Mouse (Mus musculus) thymus, adult 2 months (tissue): ENCODE data around the gene Rab7. TPM values are rescaled to one million over a fixed set of nuclear protein-coding genes. Genes with fewer than 3 reads are reported as not detected.

Experiments used
- DNase-seq: peaks from one replicate; pipeline ENCODE4 v3.0.0; 2021
- H3K27ac ChIP-seq: fragments of 200-500 bp; 2 replicates; pipeline ENCODE4 v1.5.1; 2012; ENCODE audit warnings: low read length, control low read depth; ENCODE audit not compliant: control insufficient read depth, insufficient read depth
- H3K27me3 ChIP-seq: fragments of 200-500 bp; 2 replicates; pipeline ENCODE4 v1.6.1; 2012; ENCODE audit warnings: mild to moderate bottlenecking, low read length, moderate library complexity, mixed read lengths; ENCODE audit not compliant: control insufficient read depth, insufficient read depth
- H3K36me3 ChIP-seq: fragments of 200-500 bp; 2 replicates; pipeline ENCODE4 v1.6.1; 2012; ENCODE audit warnings: mild to moderate bottlenecking, low read length, moderate library complexity; ENCODE audit not compliant: control insufficient read depth, insufficient read depth
- H3K4me1 ChIP-seq: fragments of 200-500 bp; replicated peaks from 2 replicates; pipeline ENCODE4 v1.6.1; 2012; ENCODE audit warnings: low read length; ENCODE audit not compliant: control insufficient read depth, insufficient read depth
- H3K4me3 ChIP-seq: fragments of 200-500 bp; 2 replicates; pipeline ENCODE4 v1.5.1; 2012; ENCODE audit warnings: mild to moderate bottlenecking, low read length, control low read depth, moderate library complexity; ENCODE audit not compliant: control insufficient read depth, insufficient read depth
- CTCF ChIP-seq: fragments of 200-500 bp; IDR thresholded peaks from 2 replicates; pipeline ENCODE4 v1.5.1; 2012; ENCODE audit warnings: mild to moderate bottlenecking, control low read depth, low read length, moderate library complexity, borderline replicate concordance; ENCODE audit not compliant: control insufficient read depth, poor library complexity, insufficient read depth; ENCODE audit errors: extremely low read depth
- POLR2A ChIP-seq: fragments of 200-500 bp; IDR thresholded peaks from 2 replicates; pipeline ENCODE4 v1.6.1; 2012; ENCODE audit warnings: mild to moderate bottlenecking, low read length, control low read depth, moderate library complexity; ENCODE audit not compliant: control insufficient read depth, poor library complexity, insufficient read depth; ENCODE audit errors: extremely low read depth
- WGBS: fragments of 180-500 bp; shearing (Covaris S2); methylation state at CpG from one replicate; pipeline ENCODE4 v1.1.7; 2018; 5-methylcytosine and 5-hydroxymethylcytosine counted together
- polyA plus RNA-seq: library from polyadenylated mRNA; depleted of rRNA; stranded (reverse); fragments of >200 nt; gene quantifications from 2 replicates; pipeline ENCODE4 v1.2.3, GENCODE M21; 2012

Rab7 gene
- polyA plus RNA-seq, 1 experiment, result 148 TPM

DNA sequence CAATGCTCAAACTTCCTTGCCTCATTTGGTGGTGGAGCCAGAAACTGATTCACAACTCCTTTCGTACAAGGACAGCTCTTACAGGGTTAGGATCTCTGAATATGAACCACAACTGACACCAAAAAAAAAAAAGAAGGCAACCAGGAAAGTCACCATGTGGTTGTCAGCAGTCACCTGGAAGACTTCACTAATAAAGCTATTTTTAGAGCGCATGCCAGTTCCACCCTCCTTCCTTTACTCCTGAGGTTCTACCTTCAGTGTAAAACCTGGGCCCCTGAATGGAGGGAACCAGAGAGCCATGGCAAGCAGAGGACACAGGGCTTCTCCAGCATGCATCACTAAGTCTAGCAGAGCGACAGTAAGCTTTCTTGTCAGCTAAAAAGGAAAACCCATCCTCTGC lies 2.7 kb downstream of the Rab7 start:
- Histone ChIP-seq H3K27ac (no peak overlapping the region), H3K4me1 (peaks cover 9% of the 10 kb centered on the region; the same call in 1 of the 2 replicates)
- 78% methylated on average over 3 of the region's 3 CpGs for WGBS

DNA sequence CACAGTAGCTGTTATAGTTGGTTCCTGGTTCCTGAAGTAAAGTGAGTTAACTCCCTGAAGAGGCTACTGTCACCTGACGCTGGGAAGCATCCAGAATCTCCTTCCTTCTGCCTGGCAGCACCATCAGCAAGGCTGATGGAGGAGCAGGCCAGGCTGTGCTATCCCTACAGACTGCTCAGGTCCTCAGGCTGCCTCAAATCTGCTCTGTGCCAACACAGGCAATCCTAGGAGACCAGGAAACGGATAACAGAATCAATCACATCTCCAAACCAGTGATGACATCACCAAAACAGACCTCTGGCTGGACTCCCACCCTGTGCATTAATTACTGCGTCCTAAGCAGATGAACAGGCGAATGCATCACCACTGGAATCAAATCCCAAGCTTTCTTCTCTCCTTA lies 3.8 kb downstream of the Rab7 start:
- Histone ChIP-seq H3K4me3 (no peak overlapping the region), H3K36me3 (no peaks in the 10 kb centered on the region), H3K27me3 (no peaks in the 10 kb centered on the region), H3K4me1 (peaks cover 9% of the 10 kb centered on the region; the same call in 1 of the 2 replicates), H3K27ac (no peak overlapping the region)
- TF ChIP-seq CTCF (no peak), POLR2A (no peak)
- WGBS, result 92% methylated on average over 4 of the region's 4 CpGs
- DNase-seq, result no peak

More for the DNA sequence above, 2.7 kb downstream of the Rab7 start:
- Histone ChIP-seq H3K36me3 (no peaks in the 10 kb centered on the region), H3K4me3 (no peak overlapping the region), H3K27me3 (no peaks in the 10 kb centered on the region)
- DNase-seq, result no peak
- TF ChIP-seq POLR2A (no peak), CTCF (no peak)

DNA sequence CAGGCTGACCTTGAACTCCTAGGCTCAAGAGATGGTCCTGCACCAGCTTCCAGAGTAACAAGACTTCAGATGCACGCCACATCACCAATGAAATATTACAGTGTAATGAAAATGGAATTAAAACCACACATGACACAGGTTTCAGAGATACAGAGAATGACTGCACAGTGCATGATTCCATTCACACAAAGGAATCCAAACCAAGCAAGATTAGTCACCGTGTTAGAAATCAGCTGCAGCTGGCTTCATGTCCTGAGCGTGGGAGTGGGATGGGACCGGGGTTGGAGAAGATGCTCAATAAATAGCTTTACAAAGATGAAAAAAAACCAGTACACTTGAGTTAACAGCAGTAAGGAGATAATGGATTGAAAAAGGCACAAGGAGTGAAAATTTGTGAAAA lies 5.6 kb downstream of the Rab7 start:
- Histone ChIP-seq H3K4me3 (no peak overlapping the region), H3K27ac (no peak overlapping the region), H3K36me3 (no peaks in the 10 kb centered on the region), H3K27me3 (no peaks in the 10 kb centered on the region), H3K4me1 (peaks cover 8% of the 10 kb centered on the region)
- DNase-seq, result no peak
- WGBS, result 96% methylated on average over 4 of the region's 4 CpGs
- TF ChIP-seq CTCF (no peak), POLR2A (no peak)

DNA sequence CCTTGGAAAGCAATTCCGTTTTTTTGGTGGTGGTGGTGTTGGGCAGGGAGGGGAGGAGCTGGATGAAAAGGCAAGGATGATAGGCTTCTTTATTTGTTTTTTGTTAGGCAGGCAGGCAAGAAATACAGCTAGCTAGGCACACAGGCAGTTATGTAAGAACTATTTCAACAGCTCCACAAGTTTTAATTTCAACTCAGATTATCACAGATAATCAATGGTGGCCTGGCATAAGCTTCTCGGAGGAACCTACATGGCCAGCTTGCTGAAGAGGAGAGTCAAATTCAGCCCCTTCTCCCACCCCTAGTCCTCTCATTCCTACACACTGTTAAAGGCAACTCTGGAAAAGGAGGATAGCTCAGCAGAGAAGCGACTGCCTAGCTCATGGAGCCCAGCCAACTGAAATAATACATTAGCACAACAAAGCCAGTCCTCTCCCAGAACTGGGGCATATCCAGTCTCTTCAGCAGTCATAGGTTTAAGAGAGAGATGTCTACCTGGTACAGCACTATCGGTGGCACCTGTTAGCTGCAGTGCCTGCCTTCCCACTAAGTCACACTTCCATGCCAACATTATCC lies 7.5 kb downstream of the Rab7 start:
- 94% methylated on average over 4 of the region's 4 CpGs for WGBS
- H3K4me1 ChIP-seq, result no peaks in the 10 kb centered on the region; the same call in 1 of the 2 replicates
- H3K4me3 ChIP-seq, result no peak overlapping the region
- no peak overlapping the region for H3K27ac ChIP-seq
- H3K36me3 ChIP-seq, result no peaks in the 10 kb centered on the region
- no peaks in the 10 kb centered on the region for H3K27me3 ChIP-seq
- TF ChIP-seq POLR2A, result no peak
- no peak for DNase-seq

DNA sequence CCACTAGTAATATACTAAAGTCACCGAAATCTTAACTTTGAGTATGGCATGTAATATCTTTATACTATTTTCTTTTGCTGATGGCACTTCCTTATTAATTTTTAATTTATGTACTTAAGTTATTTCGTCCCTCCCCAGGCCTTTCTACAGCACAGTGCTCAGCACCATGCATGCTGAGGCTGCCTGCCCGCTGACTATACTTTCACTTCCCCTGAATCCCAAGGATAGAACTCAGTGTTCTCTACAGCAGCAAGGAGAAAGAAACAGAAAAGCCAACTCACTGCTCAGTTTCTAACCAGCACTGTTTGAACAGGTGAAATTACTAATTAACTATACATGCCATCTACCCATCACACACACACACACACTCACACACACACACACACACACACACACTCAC lies 11.6 kb downstream of the Rab7 start:
- Histone ChIP-seq H3K4me1 (no peaks in the 10 kb centered on the region; the same call in 1 of the 2 replicates), H3K27ac (no peak overlapping the region), H3K4me3 (no peak overlapping the region), H3K27me3 (no peaks in the 10 kb centered on the region), H3K36me3 (peaks cover 7% of the 10 kb centered on the region)
- WGBS, result 91% methylated on average over 3 of the region's 3 CpGs
- DNase-seq, result no peak
- TF ChIP-seq POLR2A (no peak), CTCF (no peak)

DNA sequence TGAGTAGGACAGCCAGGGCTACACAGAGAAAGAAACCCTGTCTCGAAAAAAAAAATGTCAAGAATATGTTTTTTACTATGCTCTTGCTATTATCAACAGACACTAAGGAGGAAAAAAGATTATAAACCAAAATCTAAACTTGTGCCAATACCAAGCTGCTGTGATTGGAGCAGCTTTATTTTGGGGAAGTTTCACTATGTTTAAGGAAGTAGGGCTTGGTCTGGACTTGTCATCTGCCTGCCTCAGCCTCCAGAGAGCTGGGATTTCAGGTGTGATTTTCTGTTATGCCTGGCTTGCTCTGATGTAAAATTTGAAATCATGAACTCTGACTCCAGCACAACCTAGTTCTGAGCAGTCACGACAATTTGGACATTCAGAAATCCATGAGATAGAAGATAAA lies 14.6 kb downstream of the Rab7 start:
- Histone ChIP-seq H3K36me3 (peaks cover 7% of the 10 kb centered on the region), H3K27ac (no peak overlapping the region), H3K4me3 (no peak overlapping the region), H3K27me3 (no peaks in the 10 kb centered on the region), H3K4me1 (0 out of 2 replicates have a peak, but pooled peaks cover 2% of the 10 kb centered on the region)
- TF ChIP-seq CTCF (no peak), POLR2A (no peak)
- WGBS, result 92% methylated on average over 2 of the region's 2 CpGs
- no peak for DNase-seq

DNA sequence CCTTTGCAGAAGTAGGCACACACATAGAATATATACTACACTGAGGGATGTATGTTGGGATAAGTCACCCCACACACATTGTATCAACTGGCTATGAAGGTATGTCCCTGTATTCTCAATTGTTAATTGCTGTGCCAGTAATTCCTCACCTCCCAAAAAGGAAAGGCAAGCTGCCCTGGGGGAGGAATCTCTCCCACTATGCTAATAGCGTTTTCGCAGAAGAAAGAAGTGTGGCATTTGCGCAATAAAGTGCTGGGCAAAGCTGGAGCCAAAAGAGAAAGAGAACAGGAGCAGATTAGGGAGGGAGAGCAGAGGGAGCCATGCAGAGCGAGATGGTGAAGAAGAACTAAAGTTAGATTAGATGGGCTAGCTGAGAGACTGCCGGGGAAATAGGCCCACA lies 17.7 kb downstream of the Rab7 start:
- Histone ChIP-seq H3K4me3 (no peak overlapping the region), H3K36me3 (peaks cover 14% of the 10 kb centered on the region), H3K27ac (no peak overlapping the region), H3K27me3 (no peaks in the 10 kb centered on the region), H3K4me1 (0 out of 2 replicates have a peak, but pooled peaks cover 2% of the 10 kb centered on the region)
- 96% methylated on average over 5 of the region's 5 CpGs for WGBS
- DNase-seq, result no peak
- TF ChIP-seq POLR2A, result no peak
- no peak for TF ChIP-seq CTCF

DNA sequence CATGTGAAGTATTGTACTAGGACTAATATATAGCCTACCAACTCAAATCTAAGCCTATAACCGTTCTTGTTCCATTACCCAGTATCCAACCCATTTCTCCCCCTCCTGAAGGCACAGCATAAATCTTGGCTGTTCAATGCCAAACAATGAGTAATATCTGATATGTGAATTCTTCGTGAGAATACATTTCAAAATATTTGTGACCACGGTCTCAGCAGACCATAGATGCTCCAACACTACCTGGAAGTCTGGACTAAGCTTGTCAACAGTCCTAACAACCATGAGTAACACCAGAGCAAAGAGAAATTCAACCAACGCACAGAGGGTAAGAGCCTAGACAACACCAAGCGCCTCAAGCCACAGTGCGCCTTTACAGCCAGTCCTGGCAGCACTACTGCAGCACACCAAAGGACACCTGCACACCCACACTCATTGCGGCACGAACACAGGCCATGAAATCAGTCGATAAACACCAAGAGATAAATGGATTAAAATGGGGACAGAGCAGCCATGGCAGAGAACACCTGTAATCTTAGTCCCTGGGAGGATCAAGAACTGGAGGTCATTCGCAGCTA lies 21.7 kb downstream of the Rab7 start:
- no peak for DNase-seq
- WGBS, result 96% methylated on average over 10 of the region's 10 CpGs
- no peaks in the 10 kb centered on the region for H3K27me3 ChIP-seq
- peaks cover 7% of the 10 kb centered on the region; the same call in 1 of the 2 replicates for H3K36me3 ChIP-seq
- H3K4me3 ChIP-seq, result no peak overlapping the region
- no peak overlapping the region for H3K27ac ChIP-seq
- 0 out of 2 replicates have a peak, but pooled peaks cover 2% of the 10 kb centered on the region for H3K4me1 ChIP-seq
- no peak for TF ChIP-seq CTCF
- no peak for TF ChIP-seq POLR2A
